Mouse (Mus musculus): Measurements from ENCODE around the gene Ntn3. TPM values are rescaled to one million over a fixed set of nuclear protein-coding genes. Genes with fewer than 3 reads are reported as not detected.

Ntn3 gene
- polyA plus RNA-seq, 1 experiment from 2014 or later: 5.4 TPM

DNA sequence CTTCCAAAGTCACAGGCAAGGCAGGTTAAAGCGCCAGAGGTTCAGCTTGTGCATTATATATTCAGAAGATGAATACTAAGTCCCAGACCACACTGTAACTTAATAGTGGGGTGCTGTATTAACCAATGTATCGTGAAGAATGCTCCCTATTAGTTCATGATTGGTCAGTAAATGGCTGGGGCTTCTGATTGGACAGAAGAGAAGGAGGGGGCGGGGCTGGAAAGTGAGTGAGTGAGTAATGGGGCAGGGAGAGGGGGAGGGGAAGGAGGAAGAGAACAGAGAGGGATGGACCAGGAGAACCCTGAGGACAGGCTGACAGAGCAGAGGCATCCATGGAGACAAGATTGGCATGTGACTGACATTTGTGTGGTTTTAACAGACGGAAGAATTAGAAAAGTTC, 7.5 kb upstream of the Ntn3 start:
- no peak for ATAC-seq (ENCODE audit: insufficient read depth, low FRiP score)
- peaks cover 29% of the 10 kb centered on the region for H3K4me1 ChIP-seq (ENCODE audit: control insufficient read depth, insufficient read depth, low read length)
- no peak overlapping the region for H3K9ac ChIP-seq (ENCODE audit: low read length)
- no peak overlapping the region for H3K27ac ChIP-seq (ENCODE audit: low read length)
- H3K4me3 ChIP-seq (replicated peaks; ENCODE audit: low read length): no peak overlapping the region
- H3K36me3 ChIP-seq (ENCODE audit: control insufficient read depth, insufficient read depth, low read length): 0 out of 2 replicates have a peak, but pooled peaks cover 4% of the 10 kb centered on the region
- no peak overlapping the region for H3K4me2 ChIP-seq (ENCODE audit: low read depth, low read length)
- H3K9me3 ChIP-seq (replicated peaks; ENCODE audit: control insufficient read depth, low read length): no peaks in the 10 kb centered on the region
- WGBS: 72% methylated on average over 4 of the region's 4 CpGs
- no peaks in the 10 kb centered on the region for H3K27me3 ChIP-seq (ENCODE audit: control insufficient read depth, insufficient read depth, low read length)

DNA sequence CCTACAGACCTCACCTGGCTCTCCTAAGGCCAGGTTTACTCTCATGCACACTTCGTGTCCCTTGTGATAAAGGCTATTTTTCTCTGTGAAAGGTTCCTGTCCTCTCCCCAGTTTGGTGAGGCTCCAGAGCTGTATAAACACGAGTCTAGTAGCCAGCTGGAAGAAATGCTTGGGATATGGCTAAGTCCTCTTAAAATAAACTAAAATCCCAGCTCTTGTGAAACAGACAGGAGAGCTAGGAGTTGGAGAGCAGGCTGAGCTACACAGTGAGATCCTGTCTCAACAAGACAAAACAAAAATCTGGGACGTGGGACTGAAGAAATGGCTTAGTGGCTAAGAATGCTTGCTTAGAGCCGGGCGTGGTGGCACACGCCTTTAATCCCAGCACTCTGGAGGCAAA, 3.9 kb upstream of the Ntn3 start:
- Histone ChIP-seq H3K27me3 (ENCODE audit: control insufficient read depth, insufficient read depth, low read length) (0 out of 2 replicates have a peak, but pooled peaks cover 1% of the 10 kb centered on the region), H3K4me3 (replicated peaks; ENCODE audit: low read length) (no peak overlapping the region), H3K4me2 (ENCODE audit: low read depth, low read length) (peak overlapping the region; percentile 7; the same call in 1 of the 2 replicates), H3K9me3 (replicated peaks; ENCODE audit: control insufficient read depth, low read length) (no peaks in the 10 kb centered on the region), H3K9ac (ENCODE audit: low read length) (no peak overlapping the region), H3K36me3 (ENCODE audit: control insufficient read depth, insufficient read depth, low read length) (0 out of 2 replicates have a peak, but pooled peaks cover 4% of the 10 kb centered on the region), H3K27ac (ENCODE audit: low read length) (peak overlapping the region; percentile 48), H3K4me1 (ENCODE audit: control insufficient read depth, insufficient read depth, low read length) (peaks cover 43% of the 10 kb centered on the region)
- no peak for ATAC-seq (ENCODE audit: insufficient read depth, low FRiP score)
- 37% methylated on average over 6 of the region's 6 CpGs for WGBS

DNA sequence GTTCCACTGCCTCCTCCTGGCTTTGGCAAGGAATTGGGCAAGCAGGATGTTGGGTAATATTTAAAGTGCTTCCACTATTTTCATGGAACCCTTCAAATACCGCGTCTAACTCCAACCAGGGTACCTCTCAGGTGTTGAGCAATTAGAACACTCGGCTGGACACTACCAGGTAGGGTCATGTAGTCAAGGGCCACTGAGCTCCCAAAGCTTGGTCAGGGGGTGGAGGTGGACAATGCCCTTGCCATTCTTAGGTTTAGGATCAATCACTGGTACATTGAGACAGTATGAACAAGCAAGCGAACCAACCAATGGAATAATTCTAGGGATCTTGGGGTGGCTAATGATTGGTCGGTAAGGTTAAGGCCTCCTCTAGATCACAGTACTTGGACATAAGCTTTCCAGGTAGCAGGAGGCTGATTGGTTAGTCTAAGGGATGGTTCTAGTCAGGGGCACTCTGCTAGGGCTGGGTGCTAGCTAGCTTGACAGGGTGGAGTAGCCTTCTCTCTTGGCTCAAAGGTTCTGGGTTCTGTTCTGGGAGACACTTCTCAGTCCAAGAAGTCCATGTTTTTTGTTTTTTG, 3.2 kb upstream of the Ntn3 start:
- Histone ChIP-seq H3K9ac (ENCODE audit: low read length) (no peak overlapping the region), H3K9me3 (replicated peaks; ENCODE audit: control insufficient read depth, low read length) (no peaks in the 10 kb centered on the region), H3K27me3 (ENCODE audit: control insufficient read depth, insufficient read depth, low read length) (peaks cover 7% of the 10 kb centered on the region; the same call in 1 of the 2 replicates), H3K4me1 (ENCODE audit: control insufficient read depth, insufficient read depth, low read length) (peaks cover 50% of the 10 kb centered on the region), H3K36me3 (ENCODE audit: control insufficient read depth, insufficient read depth, low read length) (0 out of 2 replicates have a peak, but pooled peaks cover 4% of the 10 kb centered on the region), H3K4me2 (ENCODE audit: low read depth, low read length) (peak overlapping the region; percentile 71), H3K4me3 (replicated peaks; ENCODE audit: low read length) (peak overlapping the region; percentile 44), H3K27ac (ENCODE audit: low read length) (peak overlapping the region; percentile 48; the same call in 1 of the 2 replicates)
- no peak for ATAC-seq (ENCODE audit: insufficient read depth, low FRiP score)
- WGBS: 41% methylated on average over 5 of the region's 5 CpGs

DNA sequence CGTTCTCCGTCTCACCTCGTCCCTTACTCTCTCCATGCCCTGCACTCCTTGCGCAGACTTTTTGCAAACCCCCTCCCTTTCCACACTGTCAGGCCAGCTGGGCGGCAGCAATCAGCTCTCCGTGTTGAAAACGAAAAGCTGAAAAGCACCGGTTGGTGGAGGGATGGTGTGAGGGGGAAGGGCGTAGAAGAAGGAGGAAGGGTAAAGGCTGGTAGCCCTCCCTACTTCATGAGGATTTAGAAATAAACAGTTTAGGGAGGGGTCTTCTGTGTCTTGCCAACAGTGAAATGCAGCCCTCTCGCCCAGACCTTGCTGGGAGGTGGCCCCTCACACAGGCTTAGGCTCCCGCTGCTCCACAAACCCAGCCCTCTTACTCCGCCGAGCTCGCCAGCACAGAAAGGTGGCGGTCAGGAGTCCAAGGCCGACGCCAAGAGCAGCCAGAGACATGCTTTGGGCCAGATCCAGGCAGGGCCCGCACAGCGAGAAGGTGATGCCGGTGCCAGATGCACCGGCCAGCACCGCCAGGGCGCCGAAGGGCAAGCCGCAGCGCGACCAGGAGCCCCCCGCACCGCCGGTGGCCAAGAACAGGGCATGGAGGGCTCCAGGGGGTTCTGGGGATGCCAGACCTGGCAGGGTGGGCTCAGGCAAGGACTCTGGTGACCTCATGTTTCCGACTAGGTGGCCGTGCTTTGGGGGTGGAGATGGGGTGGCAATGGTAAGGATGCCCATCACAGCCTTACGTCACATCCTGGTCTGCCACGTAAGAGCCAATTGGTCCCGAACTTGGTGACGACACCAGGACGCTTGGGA, 2.5 kb upstream of the Ntn3 start:
- Histone ChIP-seq H3K4me3 (replicated peaks; ENCODE audit: low read length) (peak overlapping the region; percentile 44), H3K4me2 (ENCODE audit: low read depth, low read length) (peak overlapping the region; percentile 71), H3K36me3 (ENCODE audit: control insufficient read depth, insufficient read depth, low read length) (0 out of 2 replicates have a peak, but pooled peaks cover 4% of the 10 kb centered on the region), H3K9ac (ENCODE audit: low read length) (peak overlapping the region; percentile 73), H3K9me3 (replicated peaks; ENCODE audit: control insufficient read depth, low read length) (no peaks in the 10 kb centered on the region), H3K27me3 (ENCODE audit: control insufficient read depth, insufficient read depth, low read length) (peaks cover 7% of the 10 kb centered on the region; the same call in 1 of the 2 replicates), H3K27ac (ENCODE audit: low read length) (peak overlapping the region; percentile 79), H3K4me1 (ENCODE audit: control insufficient read depth, insufficient read depth, low read length) (peaks cover 54% of the 10 kb centered on the region)
- WGBS: 2% methylated on average over 37 of the region's 37 CpGs
- ATAC-seq (ENCODE audit: insufficient read depth, low FRiP score): peak; percentile 14; the same call in 1 of the 2 replicates

DNA sequence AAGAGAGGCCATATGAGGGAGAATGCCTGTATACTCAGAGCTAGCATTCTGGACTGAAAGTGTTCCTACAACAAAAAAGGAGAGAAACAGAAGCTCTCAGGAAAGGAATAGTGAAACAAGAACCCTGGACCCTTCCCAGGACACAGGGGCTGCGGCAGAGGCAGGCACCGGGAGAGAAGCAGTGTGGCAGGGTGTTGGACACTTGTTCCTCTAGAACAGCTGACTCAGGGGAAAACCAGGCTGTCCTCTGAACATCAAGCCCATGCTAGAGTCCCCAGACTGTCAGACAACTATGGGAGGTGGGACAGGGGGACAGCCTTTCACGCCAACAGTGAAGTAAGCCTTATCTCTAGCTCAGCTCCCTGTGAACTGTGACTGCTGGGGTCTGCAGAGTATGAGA, 1.3 kb upstream of the Ntn3 start:
- 0 out of 2 replicates have a peak, but pooled peaks cover 4% of the 10 kb centered on the region for H3K36me3 ChIP-seq (ENCODE audit: control insufficient read depth, insufficient read depth, low read length)
- H3K9me3 ChIP-seq (replicated peaks; ENCODE audit: control insufficient read depth, low read length): no peaks in the 10 kb centered on the region
- peaks cover 14% of the 10 kb centered on the region; the same call in 1 of the 2 replicates for H3K27me3 ChIP-seq (ENCODE audit: control insufficient read depth, insufficient read depth, low read length)
- ATAC-seq (ENCODE audit: insufficient read depth, low FRiP score): no peak
- 77% methylated on average over 3 of the region's 3 CpGs for WGBS
- H3K4me3 ChIP-seq (replicated peaks; ENCODE audit: low read length): no peak overlapping the region
- peak overlapping the region; percentile 79; the same call in 1 of the 2 replicates for H3K27ac ChIP-seq (ENCODE audit: low read length)
- no peak overlapping the region; the same call in 1 of the 2 replicates for H3K4me2 ChIP-seq (ENCODE audit: low read depth, low read length)
- peaks cover 66% of the 10 kb centered on the region for H3K4me1 ChIP-seq (ENCODE audit: control insufficient read depth, insufficient read depth, low read length)
- H3K9ac ChIP-seq (ENCODE audit: low read length): no peak overlapping the region; the same call in 1 of the 2 replicates

DNA sequence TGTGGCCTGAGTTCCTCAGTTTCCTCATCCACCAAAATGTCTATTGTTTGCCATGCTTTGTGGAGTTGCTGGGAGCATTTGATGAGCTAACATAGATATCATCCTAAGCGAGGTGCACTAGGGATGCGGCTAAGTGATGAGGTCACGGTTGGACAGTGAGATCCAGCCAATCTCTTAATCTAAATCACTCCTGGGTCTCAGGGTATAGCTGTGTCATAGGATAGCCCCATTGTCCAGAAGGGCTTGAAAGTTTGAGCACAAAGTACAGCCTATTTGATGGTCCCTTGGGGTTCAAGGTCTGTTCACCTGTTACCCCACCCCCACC, 547 bp upstream of the Ntn3 start:
- H3K27me3 ChIP-seq (ENCODE audit: control insufficient read depth, insufficient read depth, low read length): peaks cover 14% of the 10 kb centered on the region; the same call in 1 of the 2 replicates
- no peak overlapping the region; the same call in 1 of the 2 replicates for H3K9ac ChIP-seq (ENCODE audit: low read length)
- no peaks in the 10 kb centered on the region for H3K36me3 ChIP-seq (ENCODE audit: control insufficient read depth, insufficient read depth, low read length)
- H3K4me2 ChIP-seq (ENCODE audit: low read depth, low read length): no peak overlapping the region
- WGBS: 68% methylated on average over 3 of the region's 3 CpGs
- H3K27ac ChIP-seq (ENCODE audit: low read length): peak overlapping the region; percentile 91
- no peaks in the 10 kb centered on the region for H3K9me3 ChIP-seq (replicated peaks; ENCODE audit: control insufficient read depth, low read length)
- no peak for ATAC-seq (ENCODE audit: insufficient read depth, low FRiP score)
- H3K4me3 ChIP-seq (replicated peaks; ENCODE audit: low read length): no peak overlapping the region
- peaks cover 69% of the 10 kb centered on the region for H3K4me1 ChIP-seq (ENCODE audit: control insufficient read depth, insufficient read depth, low read length)

DNA sequence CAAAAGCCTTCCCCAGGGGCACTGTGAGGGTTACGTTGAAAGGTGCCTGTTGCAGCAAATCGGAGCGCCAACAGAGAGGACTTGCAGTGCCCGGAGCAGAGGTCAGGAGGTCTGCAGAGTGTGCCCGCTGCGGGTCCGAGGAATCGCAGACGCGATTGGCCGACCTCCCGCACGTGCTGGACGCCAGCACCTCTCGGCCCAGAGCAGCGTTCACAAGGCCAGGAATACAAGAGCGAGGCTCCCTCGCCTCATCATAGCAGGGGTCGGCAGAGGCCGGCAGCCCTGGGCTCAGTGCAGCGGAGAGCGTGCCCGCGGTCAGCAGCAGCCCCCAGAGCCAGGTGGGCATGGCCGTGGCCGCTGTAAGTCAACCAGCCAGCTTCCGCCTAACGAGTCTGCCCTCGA, 689 bp downstream of the Ntn3 start:
- Histone ChIP-seq H3K9me3 (replicated peaks; ENCODE audit: control insufficient read depth, low read length) (no peaks in the 10 kb centered on the region), H3K27ac (ENCODE audit: low read length) (peak overlapping the region; percentile 91), H3K4me2 (ENCODE audit: low read depth, low read length) (peak overlapping the region; percentile 90), H3K27me3 (ENCODE audit: control insufficient read depth, insufficient read depth, low read length) (peaks cover 14% of the 10 kb centered on the region; the same call in 1 of the 2 replicates), H3K4me1 (ENCODE audit: control insufficient read depth, insufficient read depth, low read length) (peaks cover 75% of the 10 kb centered on the region), H3K4me3 (replicated peaks; ENCODE audit: low read length) (peak overlapping the region; percentile 67), H3K36me3 (ENCODE audit: control insufficient read depth, insufficient read depth, low read length) (no peaks in the 10 kb centered on the region), H3K9ac (ENCODE audit: low read length) (peak overlapping the region; percentile 77)
- ATAC-seq (ENCODE audit: insufficient read depth, low FRiP score): no peak
- WGBS: 5% methylated on average over 29 of the region's 29 CpGs

DNA sequence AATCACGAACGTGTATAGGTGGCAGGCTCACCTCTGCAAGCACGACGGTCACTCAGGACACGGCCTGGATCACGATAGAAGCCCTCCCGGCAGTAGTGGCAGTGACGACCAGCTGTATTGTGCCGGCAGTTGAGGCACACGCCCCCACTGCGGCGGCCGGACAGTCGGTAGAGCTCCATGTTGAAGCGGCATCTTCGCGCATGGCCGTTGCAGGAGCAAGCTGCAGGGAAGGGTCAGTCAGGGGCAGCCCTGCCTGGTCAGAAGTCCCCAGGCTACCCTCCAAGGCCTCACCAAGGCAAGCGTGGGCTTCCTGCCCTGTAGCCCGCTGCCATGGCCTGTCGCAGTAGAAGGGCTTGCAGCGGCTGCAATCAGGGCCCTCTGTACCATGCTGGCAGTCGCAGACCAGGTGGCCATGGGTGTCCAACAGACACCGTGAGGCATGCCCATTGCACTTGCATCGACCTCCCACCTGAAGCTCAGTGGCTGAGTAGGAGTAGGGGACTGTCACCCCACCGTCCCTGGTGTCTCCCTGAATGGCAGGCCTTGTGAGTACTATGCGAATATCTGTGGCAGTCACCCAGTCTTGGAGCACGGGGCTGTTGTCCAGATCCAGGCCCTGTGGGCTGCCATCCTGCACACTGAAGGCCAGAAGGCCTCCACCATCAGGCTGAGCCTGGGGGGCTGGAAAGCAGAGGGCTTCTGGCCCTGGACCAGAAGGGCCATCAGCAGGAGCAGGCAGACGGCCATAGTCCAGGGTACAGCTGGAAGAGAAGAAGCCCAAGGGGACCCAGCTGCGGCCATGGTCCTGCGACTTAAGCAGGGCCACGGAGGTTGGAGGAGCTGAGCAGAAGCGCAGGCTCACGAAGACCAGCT, 1.3 kb downstream of the Ntn3 start:
- WGBS: 56% methylated on average over 34 of the region's 34 CpGs
- Histone ChIP-seq H3K9me3 (replicated peaks; ENCODE audit: control insufficient read depth, low read length) (no peaks in the 10 kb centered on the region), H3K4me3 (replicated peaks; ENCODE audit: low read length) (peak overlapping the region; percentile 67), H3K9ac (ENCODE audit: low read length) (peak overlapping the region; percentile 77), H3K27me3 (ENCODE audit: control insufficient read depth, insufficient read depth, low read length) (peaks cover 14% of the 10 kb centered on the region; the same call in 1 of the 2 replicates), H3K4me1 (ENCODE audit: control insufficient read depth, insufficient read depth, low read length) (peaks cover 78% of the 10 kb centered on the region), H3K36me3 (ENCODE audit: control insufficient read depth, insufficient read depth, low read length) (no peaks in the 10 kb centered on the region), H3K4me2 (ENCODE audit: low read depth, low read length) (peak overlapping the region; percentile 90), H3K27ac (ENCODE audit: low read length) (peak overlapping the region; percentile 91)
- ATAC-seq (ENCODE audit: insufficient read depth, low FRiP score): no peak

Data from stomach, embryonic 16.5 days (tissue).